Mouse (Mus musculus): Measurements from ENCODE around the gene Amd1. TPM values are rescaled to one million over a fixed set of nuclear protein-coding genes. Genes with fewer than 3 reads are reported as not detected.
A peak's percentile ranks its signal among the peaks of the same experiment; 100 is the strongest.
"Not testable (repeated sequence)": the region's sequence is repeated elsewhere in the genome, so short reads cannot be mapped to it uniquely, and the experiment has no call there.

Gene Amd1
- total RNA-seq, 2 experiments from 2014 or later = 50.6 to 56.3 TPM

DNA sequence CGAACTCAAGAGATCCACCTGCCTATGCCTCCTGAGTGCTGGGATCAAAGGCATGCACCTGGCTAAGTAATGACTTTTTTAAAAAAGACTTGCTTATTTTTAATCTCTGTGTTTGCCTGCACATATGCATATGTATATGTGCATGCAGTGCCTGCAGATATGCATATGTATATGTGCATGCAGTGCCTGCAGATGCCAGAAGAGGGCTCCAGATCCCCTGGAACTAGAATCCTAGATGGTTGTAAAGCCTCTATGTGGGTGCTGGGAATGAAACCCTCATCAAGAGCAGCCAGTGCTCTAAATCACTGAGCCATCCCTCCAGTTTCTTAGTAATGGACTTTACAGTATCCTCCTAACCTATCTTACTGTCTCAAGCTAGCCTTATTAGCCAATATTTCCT, 4.0 kb upstream of the Amd1 start:
- intact Hi-C loops (cut with DNase I) = no loop called here
- no peak for DNase-seq

- DNase-seq = peak; percentile 36
- intact Hi-C loops (cut with DNase I) = not testable (repeated sequence)
Measured at GRCm38 (mm10) chr10:40301181-40302075, 558 bp downstream of the Amd1 start.

DNA sequence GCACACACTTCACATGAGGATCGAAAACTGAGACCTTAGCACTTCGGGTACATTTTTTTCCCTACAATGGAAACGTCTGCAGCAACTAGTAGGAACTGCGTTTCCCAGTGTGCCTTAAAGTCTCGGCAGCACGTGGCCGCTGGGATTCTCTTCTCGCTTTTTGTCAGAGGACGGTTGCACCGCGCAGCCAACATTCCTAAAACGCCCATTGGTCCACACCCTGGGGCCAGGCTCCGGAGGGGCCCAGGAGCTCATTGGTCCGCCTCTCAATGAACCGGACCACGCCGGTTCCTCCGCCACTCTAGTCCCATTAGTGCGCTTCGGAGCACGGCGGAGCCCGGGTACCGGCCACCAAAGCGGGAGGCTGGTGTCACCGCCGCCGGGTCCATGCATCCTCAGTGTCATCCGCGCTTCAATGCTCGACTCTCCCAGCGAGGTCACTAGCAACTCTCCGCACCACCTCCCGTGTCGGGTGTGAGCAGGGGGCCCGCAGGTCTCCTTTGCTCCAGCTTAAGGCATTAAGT, 1.3 kb downstream of the Amd1 start:
- DNase-seq = peak; percentile 90
- intact Hi-C loops (cut with DNase I) = no loop called here

GRCm38 (mm10) chr10:40292640-40293039, 9.3 kb downstream of the Amd1 start:
- DNase-seq = no peak
- intact Hi-C loops (cut with DNase I) = no loop called here

DNA sequence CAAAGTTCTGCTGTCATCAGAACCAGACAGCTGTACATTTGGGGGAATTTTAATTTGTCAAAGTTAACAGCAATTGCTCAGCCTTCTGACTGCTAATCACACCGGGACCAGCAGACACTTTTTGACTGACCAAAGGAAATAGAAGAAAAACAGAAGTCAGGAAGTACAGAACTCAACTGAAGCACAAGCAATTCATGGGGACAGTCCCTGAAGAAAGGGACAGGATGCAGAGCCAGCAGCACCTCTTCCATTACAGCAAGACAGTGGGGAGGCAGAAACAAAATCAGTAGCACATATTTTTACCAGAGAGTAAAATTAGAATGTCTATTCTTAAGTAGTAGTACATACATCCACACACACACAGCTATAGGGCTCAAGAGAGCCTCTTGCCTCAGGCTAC, 15.2 kb downstream of the Amd1 start:
- intact Hi-C loops (cut with DNase I) = no loop called here
- no peak for DNase-seq

DNA sequence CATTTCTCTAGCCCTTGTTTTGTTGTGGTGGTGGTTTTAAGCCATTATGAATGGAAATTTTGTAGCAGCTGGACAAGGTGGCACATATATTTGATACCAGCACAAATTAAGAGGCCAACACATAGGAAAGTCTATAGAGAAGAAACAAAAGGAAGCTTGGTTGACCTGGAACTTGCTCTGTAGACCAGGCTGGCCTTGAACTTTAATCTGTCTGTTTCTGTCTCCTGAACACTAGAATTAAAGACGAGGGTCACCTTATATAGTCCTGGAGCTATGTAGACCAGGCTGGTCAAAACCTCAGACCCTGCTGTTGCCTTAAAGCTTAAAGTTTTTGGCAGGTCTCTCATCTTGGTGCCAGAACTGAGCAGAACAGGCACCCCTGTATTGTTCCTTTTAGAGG, 16.4 kb downstream of the Amd1 start:
- intact Hi-C loops (cut with DNase I) = no loop called here

DNA sequence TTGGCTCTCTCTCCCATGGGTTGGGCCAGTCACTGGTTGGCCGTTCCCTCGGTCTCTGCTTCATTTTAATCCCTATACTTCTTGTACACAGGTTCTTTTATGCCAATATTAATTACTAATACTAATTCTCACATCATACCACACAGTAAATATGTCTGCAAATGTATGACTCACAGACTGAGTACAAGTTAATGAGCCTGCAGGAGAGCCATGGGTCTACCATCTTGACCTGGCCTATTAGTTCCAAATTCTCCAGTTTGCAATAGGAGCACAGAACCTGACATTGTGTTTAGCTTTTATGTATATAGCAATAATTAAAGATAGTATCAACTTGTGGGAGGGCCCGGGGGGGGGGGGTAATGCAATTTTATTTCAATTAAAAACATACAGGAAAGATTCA, 17.0 kb downstream of the Amd1 start:
- intact Hi-C loops (cut with DNase I) = no loop called here

More for the DNA sequence above, 16.4 kb downstream of the Amd1 start:
- DNase-seq = no peak

GRCm38 (mm10) chr10:40284179-40284831, 17.7 kb downstream of the Amd1 start:
- intact Hi-C loops (cut with DNase I) = no loop called here
- DNase-seq = no peak

More for the DNA sequence above, 17.0 kb downstream of the Amd1 start:
- DNase-seq = no peak

- no peak for DNase-seq
- intact Hi-C loops (cut with DNase I) = no loop called here
Measured at GRCm38 (mm10) chr10:40283636-40284035, 18.4 kb downstream of the Amd1 start.

- intact Hi-C loops (cut with DNase I) = no loop called here
Measured at GRCm38 (mm10) chr10:40281565-40281964, 20.4 kb downstream of the Amd1 start.

DNA sequence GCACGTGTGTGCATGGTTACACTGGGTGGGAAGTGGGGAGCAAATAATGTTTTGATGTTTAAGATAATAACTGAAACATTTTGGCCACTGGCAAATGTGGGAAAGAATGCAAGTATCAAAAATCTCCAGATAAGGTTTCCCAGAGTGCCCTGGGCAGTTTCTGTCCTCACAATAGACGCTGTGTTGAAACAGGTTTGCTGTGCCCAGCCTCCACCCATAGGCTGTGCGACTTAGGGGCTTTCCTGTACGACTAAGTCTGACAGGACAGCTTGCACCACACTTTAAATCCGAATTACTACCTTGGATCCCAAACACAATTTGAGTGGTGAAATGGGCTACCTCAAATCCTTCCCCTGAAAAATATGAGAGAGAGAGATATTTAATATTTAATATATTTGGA, 23.7 kb downstream of the Amd1 start:
- no peak for DNase-seq
- intact Hi-C loops (cut with DNase I) = no loop called here

More at GRCm38 (mm10) chr10:40281565-40281964, 20.4 kb downstream of the Amd1 start:
- DNase-seq = no peak

GRCm38 (mm10) chr10:40275991-40276390, 26.0 kb downstream of the Amd1 start:
- intact Hi-C loops (cut with DNase I) = no loop called here
- DNase-seq = no peak

DNA sequence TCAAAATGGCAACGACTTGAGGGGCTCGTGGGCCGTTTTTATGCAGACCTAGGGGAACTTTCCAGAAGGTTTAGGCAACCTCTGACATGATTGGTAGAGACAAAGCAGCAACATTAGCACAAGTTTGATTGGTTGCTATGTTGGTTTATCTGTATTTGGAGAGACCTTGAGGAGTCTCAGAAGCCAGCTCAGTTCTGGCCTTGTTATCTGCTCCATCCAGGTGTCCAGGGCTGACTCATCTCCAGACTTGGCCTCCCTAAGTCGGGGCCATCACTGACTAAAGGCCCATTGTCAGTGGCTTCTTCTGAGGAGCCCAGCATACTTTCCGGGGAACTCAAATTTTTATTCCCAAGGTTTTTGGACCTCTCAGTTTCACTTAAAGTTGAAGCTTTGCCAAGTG, 28.0 kb downstream of the Amd1 start:
- intact Hi-C loops (cut with DNase I) = no loop called here
- DNase-seq = no peak

DNA sequence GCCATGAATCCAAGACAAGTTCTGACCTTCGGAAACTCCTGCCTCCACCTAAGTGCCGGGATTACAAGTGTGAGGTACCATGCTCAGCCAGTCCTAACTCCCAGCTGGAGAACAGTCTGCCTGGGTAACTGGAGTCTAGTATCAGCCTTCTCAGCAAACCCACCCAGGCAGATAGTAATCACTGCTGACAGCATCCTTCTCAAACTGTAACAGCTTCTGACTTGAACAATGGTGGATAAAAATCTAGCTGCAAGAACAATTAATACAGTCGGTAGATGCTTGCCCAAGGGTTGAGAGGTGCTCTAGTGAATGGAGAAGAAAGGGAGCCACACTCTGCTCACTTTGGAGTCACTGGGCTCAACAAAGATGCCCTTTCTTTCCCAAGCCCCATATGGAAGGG, 30.8 kb downstream of the Amd1 start:
- intact Hi-C loops (cut with DNase I) = no loop called here
- DNase-seq = no peak

GRCm38 (mm10) chr10:40264920-40265319, 37.1 kb downstream of the Amd1 start:
- intact Hi-C loops (cut with DNase I) = no loop called here

DNA sequence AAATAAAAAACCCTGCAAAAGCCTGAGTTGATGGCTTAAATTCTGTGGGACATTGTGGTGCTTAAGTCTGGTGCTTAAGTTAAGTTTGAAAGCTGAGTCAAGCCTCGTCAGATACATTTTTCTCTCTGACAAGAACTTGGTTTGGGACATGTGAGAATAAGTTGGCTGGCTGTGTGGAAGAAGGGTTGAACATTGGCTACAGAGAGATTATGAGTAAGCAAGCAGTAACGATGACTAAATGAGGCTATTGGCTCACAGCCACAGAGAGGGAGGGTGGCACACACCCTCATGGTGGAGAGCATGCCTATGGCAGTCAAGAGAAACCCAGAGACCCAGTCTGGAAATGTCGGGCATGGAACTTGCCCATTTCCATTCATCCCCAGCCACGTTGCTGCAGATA, 38.3 kb downstream of the Amd1 start:
- no peak for DNase-seq

More at GRCm38 (mm10) chr10:40264920-40265319, 37.1 kb downstream of the Amd1 start:
- DNase-seq = no peak

DNA sequence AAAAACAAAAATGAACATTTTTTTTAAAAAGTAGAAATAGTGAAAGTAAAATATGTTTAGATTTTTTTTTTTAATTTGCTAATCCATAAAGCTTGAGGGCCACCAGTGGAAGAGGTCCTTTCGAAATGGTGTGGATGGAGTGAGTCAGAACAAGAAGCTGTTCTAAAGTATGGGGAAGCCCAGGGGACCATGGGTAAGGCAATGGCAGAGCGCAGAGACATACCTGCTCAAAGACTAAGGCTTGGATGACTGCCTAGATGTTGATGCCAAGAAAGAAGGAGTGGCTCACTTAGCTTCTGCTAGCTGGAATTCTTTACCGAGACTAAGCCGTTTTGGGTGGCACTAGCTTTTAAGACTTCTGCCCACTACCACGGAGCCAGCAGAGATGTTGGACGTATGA, 39.8 kb downstream of the Amd1 start:
- no peak for DNase-seq
- intact Hi-C loops (cut with DNase I) = no loop called here

More for the DNA sequence above, 38.3 kb downstream of the Amd1 start:
- intact Hi-C loops (cut with DNase I) = no loop called here

DNA sequence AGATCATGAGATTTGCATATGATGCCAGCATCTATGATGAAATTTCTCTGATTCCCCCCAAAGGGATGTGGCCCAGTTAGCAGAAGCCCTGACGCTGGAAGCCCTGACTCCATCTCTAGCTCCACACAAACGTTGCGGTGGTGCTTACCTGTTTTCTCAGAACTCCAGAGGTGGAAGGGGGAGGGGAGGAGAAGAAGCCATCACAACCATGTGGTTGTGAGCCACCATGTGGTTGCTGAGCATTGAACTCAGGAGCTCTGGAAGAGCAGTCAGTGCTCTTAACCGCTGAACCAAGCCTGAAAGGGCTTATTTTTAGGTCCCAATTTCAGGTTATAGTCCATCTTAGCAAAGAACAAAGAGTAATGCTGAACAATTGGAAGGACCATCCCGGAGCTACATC, 41.7 kb downstream of the Amd1 start:
- DNase-seq = no peak
- intact Hi-C loops (cut with DNase I) = no loop called here

DNA sequence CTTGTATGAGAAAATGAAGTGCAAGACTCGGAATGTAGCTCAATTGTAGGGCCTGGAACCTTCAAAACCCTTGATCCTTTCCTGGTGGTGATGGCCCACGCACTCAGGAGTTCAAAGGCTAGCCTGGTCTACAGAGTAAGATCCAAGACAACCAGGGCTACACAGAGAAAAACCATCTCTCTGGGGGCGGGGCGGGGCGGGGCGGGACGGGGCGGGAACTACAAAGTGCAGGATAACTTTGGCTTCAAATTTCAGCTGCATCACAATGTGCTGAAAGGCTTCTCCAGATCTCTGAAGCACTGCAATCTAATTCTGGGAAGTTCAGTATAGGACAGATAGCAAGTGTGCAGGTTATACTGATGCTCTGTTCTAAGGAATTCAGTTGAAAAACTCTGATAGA, 42.4 kb downstream of the Amd1 start:
- intact Hi-C loops (cut with DNase I) = loop anchor here (2.0 kb wide), 1 partner anchor 267 kb away; no protein-coding TSS in a partner anchor
- no peak for DNase-seq

DNA sequence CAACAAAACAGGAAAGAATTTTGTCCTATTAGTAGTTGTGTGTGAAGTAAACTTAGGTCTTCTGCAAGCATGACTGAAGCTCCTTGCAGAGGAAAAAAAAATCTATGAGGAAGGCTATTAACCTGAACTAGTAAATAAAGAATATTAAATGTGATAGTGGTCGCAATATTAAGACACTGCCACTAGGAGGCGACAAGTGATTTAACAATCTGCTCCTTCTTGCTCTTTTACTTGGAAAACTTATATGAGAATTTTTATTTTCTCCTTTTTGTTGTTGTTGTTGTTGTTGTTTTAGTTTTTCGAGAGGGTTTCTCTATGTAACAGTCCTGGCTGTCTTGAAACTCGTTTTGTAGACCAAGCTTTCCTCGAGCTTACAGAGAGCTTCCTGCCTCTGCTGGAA, 43.0 kb downstream of the Amd1 start:
- peak; percentile 14 for DNase-seq
- intact Hi-C loops (cut with DNase I) = loop anchor here (2.0 kb wide), 1 partner anchor 268 kb away; no protein-coding TSS in a partner anchor

- intact Hi-C loops (cut with DNase I) = loop anchor here (2.0 kb wide), 1 partner anchor 268 kb away; no protein-coding TSS in a partner anchor
Measured at GRCm38 (mm10) chr10:40258401-40258966, 43.5 kb downstream of the Amd1 start.

More at GRCm38 (mm10) chr10:40258401-40258966, 43.5 kb downstream of the Amd1 start:
- DNase-seq = peak; percentile 64

All from left cerebral cortex, postnatal 4 days (tissue).